Mouse (Mus musculus) hematopoietic stem cell, adult 5-6 weeks (primary cell): ENCODE results near the gene Grcc10. TPM values are rescaled to one million over a fixed set of nuclear protein-coding genes. Genes with fewer than 3 reads are reported as not detected.
A peak's percentile ranks its signal among the peaks of the same experiment; 100 is the strongest.

Source experiments
- ATAC-seq, 2 experiments: fragments of 125-278 bp in 1 of 2; replicated peaks in 1 of 2; 2 replicates each; pipeline ENCODE4 v1.8.0; 2016 to 2017; ENCODE audit warnings: inconsistent platforms in 2 of 2, mild to moderate bottlenecking in 2 of 2, moderate number of reproducible peaks in 2 of 2, low read depth in 1 of 2, moderate TSS enrichment in 1 of 2; ENCODE audit not compliant: low FRiP score in 2 of 2, poor library complexity in 2 of 2, severe bottlenecking in 2 of 2, insufficient read depth in 1 of 2, low TSS enrichment in 1 of 2
- total RNA-seq: library from RNA; stranded (forward); fragments of 172-1452, 232-1000 nt; gene quantifications from 2 replicates; pipeline ENCODE4 v1.2.3, GENCODE M21; 2017

Grcc10 gene
- total RNA-seq, 1 experiment from 2014 or later = 189 TPM

- ATAC-seq = no peak
Measured at GRCm38 (mm10) chr6:124758849-124759232, 17.7 kb upstream of the Grcc10 start.

- ATAC-seq = no peak
Measured at GRCm38 (mm10) chr6:124757909-124758848, 17.0 kb upstream of the Grcc10 start.

DNA sequence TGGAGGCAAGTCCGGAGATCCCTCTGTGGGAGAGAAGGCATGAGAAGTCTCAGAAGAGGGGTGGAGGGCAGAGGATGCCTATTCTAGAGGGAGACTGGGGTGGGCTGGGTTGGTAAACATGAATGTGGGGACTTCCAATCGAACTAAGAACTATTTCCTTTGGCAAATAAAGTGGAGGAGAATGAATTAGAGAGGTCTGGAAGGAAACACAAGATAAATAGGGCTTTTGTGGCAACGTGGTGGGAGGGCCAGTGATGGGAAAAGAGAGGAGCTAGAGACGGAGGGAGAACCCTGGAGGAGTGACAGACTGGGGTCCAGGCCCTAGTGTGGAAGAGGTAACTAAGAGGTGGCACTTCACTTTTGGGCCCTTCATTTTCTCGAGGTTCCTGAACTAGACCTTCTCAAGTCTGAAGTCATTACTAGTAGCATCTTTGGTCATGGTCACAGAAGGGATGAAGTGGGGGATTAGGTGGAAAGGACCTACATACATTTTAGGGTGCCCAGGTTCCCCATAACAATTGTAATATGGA, 16.2 kb upstream of the Grcc10 start:
- no peak for ATAC-seq

GRCm38 (mm10) chr6:124756652-124757350, 15.6 kb upstream of the Grcc10 start:
- peak in 1 of 2 experiments; percentile 31; a peak in 3 of 4 replicates for ATAC-seq

DNA sequence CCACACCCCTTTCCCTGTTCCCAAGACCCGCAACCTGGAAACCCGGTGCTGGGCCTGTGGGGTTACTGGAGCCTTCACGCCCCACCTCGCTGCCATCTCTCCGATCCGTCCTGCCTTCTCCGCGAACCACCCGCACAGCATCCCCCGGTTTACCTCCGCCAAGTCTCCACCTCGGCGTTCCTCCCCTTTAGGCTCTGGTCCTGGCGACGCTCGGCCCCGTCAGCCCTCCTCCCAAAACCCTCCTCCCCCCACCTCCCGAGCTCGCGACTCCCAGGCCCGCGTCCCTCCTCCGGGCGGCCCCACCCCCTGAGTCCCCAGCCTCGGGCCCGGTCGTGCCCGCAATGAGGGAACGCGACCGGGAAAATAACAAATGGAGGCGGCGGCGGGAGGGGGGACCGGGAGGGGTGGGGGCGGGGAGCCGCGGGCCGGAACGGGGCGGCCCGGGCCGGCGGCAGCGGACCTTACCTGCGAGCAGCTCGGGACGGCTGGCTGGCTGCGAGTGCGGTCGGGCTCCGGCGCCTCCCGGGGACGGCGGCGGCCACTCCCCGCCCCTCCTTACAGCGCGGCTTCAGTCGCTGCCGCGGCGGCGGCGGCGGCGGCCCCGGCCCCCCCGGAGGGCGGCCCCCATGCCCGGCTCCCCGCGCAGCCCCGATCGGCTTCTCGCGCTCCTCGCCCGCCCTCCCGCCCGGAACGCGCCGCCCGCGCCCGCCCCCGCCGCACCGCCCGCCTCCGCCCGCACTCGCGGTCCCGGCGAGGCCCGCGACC, 14.8 kb upstream of the Grcc10 start, which contains the start of the genes Gm45234 and Atn1:
Gm45234 (minus strand) TSS at position 191 of the 765 bp plus-strand sequence.
Atn1 (minus strand) TSS at position 694 of the 765 bp plus-strand sequence.
- ATAC-seq = peak; percentile 43

DNA sequence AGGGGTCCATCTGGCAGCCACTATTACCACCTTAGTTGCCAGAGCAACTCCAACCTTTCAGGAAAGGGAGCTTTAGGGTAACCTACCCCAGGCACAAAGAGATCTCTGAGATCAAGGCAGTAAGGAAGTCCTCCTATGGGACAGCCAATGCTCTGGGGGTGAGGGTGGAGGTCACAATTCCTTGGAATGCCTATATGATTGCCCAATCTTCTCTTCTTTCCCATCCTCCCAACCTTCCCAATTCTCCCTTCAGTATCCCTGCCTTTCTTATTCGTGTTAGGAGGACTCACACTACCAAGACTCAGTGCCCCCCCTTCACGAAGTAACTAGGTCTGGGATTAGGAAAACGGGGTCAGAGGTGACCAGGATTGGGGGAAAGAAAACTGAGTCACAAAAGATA, 14.1 kb upstream of the Grcc10 start:
- no peak for ATAC-seq

GRCm38 (mm10) chr6:124753861-124754260, 12.7 kb upstream of the Grcc10 start:
- ATAC-seq = no peak

- ATAC-seq = no peak
Measured at GRCm38 (mm10) chr6:124750405-124750804, 9.2 kb upstream of the Grcc10 start.

DNA sequence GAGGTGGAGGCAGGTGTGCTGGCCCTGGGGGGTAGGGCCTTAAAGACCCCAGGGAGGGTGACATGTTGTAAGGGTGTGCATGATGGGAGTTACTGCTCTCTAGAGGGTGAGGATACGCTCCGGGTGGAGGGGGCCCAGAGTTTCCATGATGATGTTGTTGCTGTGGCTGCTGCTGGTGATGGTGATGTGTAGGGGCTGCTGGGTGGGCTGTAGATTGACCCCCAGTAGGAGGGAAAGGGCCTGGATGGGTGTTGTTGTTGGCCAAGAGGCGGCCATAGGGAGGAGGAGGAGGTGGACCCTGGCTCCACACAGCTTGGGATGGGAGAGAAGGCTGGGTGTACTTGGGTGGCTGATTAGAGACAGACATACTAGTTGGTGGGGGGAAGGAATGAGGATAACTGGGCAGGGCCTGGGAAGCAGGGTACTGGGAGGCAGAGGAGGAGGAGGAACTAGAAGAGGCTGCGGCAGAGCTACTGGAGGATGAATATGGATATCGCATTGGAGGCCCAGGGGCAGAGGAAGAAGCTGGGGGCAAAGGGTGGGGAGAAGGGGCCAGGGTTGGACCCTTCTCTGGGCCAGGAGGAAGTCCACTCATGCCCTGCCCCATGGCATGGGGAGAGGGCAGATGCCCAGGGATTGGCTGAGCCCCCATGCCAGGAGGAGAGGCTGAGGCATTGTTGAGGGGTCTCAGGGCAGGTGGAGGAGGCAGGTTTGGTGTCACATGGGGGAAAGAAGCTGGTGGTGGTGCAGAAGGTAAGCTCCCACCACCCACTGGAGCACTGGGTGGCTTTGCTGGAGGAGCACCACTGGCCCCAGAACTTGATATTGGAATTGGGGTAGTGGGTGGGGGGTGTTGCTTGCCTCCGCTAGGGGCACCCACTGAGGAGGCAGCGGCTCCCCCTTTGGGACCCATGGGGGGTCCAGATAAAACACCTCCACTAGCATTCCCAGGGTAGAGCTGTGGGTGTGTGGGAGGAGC, 5.8 kb upstream of the Grcc10 start:
- ATAC-seq = no peak

GRCm38 (mm10) chr6:124746296-124746605, 5.1 kb upstream of the Grcc10 start:
- ATAC-seq = no peak

DNA sequence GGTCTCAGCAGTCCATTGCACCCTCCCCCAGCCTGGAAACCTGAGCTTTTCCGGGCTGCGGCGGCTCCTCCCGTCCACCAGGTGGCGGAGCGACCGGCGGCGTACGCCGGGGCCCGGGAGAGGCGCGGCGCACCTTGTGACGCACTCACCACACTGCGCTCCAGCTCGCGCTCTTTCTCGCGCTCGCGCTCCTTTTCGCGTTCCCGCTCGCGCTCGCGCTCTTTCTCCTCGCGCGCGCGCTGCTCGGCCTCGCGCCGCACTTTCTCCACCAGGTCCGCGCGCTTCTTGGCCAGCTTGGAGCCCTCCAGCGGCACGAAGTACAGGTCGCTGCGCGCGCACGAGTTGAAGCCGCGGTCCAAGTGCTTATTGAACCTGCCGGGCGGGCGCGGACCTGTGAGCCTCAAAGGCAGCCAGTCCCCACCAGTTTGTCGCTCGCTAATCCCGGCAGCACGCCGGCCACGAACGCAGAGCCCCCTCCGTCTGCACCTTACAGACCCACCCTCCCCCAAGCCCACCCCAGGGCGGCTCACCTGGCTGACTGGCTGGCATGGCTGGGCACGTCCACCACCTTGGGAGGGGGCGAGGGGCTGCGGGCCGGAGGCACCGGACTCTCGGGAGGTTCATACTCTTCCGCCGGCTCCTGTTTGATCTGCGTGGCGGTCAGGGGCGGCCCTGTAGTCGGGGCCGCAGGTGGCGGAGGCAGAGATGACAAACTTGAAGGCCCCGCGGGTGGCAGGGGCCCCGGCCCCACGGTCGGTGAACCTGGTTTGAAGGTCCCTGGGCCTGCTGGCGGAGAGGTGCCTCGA, 4.5 kb upstream of the Grcc10 start:
- ATAC-seq = peak; percentile 48 to 61

DNA sequence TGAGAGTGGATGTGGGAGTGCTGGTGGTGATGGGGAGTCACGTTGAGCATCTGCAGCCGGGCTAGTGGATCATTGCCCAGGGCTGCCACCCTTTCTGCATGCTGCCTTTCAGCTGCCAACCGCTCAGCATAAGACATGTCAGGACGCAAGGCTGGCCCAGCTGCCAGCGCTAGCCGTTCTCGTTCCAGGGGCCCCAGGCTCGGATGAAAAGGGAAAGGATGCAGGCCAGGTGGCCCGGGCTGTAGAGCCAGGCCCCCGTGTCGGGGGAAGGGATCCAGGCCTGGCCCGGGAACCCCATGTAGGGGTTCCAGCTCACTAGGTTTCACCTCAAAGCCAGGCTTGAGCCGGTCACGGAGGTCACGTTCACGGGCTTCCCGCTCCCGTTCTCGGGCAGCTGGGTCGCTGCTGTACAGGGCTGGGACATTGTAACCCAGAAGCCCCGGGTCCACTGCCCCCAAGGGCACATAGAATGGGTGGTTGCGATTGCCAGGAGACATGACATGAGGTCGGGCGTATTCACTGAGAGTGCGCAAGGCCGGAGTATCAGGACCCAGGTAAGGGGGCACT, 3.7 kb upstream of the Grcc10 start:
- ATAC-seq = no peak

GRCm38 (mm10) chr6:124743647-124744046, 2.5 kb upstream of the Grcc10 start:
- ATAC-seq = no peak

GRCm38 (mm10) chr6:124742839-124743514, 1.8 kb upstream of the Grcc10 start:
- ATAC-seq = no peak

GRCm38 (mm10) chr6:124741842-124742241, 668 bp upstream of the Grcc10 start:
- no peak for ATAC-seq
